Mouse (Mus musculus) right cerebral cortex, adult 2 months (tissue): ENCODE results near the gene Ints6l.
A peak's percentile ranks its signal among the peaks of the same experiment; 100 is the strongest.
"Not testable (repeated sequence)": the region's sequence is repeated elsewhere in the genome, so short reads cannot be mapped to it uniquely, and the experiment has no call there.

ENCODE experiments used
- DNase-seq, 2 experiments: peaks; one replicate each; pipeline ENCODE4 v3.0.0; 2021 to 2022; ENCODE audit warnings: low spot score in 2 of 2

Ints6l gene

DNA sequence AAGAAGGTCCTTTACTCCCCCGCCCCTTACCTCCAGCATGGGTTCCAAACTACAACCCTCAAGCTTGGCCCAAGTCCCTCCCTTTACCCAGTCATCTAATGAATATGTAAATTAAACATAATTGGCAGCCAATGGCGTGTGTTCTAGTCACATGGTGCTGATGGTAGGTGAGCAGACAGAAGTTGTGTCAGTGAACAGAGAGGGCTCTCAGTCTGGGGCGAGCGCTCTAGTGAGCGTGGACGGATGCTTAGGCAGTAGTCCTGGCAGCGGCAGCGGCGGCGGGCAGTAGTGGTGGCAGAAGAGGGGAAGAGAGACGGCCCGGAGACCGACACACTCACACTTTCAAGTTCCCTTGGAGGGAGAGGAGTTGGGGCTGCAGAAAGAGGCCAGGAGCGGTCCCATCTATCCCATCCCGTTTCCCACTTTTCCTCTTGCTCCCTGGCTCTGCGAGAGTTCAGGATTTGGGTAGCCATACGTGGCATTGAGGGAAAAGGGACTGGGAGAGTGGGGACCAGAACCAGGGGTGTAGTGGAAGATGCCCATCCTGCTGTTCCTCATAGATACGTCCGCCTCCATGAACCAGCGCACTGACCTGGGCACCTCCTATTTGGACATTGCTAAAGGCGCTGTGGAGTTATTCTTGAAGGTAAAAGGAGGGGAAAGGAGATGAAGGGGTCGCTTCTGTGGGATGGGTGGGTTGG, at the start of gene Ints6l:
Gene Ints6l (plus strand): TSS at position 187 of the 701 bp plus-strand sequence.
- DNase-seq: peak; percentile 72 to 76

DNA sequence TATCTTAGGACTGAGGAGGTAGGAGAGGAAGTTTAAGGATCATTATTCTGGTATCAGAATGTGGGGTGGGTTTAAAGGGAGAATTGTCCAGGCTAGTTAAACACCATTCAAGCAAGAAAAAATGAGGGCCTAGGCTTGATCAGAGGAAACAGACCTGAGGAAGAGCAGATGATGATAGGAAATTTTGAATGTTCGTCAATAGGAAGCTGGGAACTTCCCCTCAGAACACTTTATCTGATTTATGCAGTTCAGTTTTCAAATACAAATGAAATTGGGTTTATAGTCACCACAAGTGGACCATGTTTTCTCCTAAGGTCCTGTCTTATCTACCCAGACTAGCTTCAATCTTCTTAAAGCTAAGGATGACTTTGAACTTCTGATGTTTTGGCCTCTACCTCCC, 49.2 kb upstream of the Ints6l start:
- no peak for DNase-seq

DNA sequence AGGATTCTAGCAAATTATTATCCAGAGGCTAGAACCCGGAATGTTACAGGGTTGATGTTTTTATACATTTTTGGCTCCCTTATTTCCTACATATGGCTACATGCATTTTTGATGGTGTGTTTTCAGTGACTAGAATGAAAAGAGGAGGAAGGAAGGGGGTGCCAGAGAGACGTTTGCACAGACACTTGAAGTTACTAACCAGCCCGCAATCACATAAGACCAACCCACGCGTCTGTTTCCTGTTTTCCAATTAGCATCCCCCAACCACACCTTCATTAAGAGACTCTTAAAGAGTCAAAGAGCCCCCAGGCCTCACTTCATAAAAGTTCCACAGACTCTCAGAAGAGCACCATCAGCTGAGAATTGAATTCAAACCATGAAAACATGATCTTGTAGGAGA, 48.5 kb upstream of the Ints6l start:
- no peak for DNase-seq

DNA sequence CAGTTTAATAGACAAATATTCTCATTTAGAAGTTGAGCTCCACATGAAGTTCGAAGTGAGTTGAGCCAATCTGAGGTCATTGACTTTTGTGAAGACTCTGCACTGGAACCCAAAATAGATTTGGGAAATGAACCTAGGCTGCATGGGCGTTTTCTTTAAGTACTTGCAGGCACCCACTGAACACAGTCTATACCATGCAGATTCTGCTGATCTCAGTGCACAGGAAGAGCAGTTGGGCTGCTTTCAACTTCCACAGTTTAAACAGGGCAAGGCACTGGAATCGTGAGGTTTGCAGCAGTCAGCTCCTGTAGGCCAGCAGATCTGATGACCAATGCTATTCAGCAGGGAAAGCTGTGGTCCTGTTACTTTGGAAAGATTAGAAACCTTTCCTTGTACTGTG, 38.4 kb upstream of the Ints6l start:
- DNase-seq: no peak

DNA sequence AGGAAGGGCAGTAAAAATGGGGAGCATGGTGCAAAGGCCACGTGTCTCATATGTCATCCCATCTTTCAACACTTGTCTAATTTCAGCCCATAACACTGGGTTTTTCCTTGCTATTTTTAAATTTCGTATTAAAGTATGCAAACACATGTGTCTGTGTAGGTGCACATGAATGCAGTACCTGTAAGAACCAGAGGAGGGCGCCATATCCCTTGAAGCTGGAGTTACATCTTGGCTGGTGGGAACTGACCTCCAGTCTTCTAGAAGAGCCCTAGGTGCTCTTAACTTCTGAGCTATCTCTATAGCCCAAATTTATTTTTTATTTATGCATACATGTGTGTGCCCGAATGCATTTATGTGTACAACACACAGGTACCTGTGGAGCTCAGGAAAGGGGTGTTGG, 37.1 kb upstream of the Ints6l start:
- no peak for DNase-seq

DNA sequence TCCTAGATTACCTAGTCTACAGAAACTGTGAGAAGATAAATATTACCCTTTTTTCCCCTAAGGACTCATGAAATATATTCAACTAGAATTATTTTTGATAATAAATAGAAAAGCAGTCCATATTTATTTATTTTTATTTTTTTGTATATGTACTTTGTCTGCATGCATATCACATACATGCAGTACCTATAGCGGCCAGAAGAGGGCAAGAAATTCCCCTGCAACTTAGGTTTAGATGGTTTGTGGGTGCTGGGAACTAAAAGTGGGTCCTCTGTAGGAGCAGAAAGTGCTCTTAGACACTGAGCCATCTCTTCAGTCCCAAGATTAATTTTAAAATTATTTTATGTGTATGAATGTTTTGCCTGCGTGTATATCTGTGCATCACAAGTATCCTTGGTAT, 24.1 kb upstream of the Ints6l start:
- no peak for DNase-seq

DNA sequence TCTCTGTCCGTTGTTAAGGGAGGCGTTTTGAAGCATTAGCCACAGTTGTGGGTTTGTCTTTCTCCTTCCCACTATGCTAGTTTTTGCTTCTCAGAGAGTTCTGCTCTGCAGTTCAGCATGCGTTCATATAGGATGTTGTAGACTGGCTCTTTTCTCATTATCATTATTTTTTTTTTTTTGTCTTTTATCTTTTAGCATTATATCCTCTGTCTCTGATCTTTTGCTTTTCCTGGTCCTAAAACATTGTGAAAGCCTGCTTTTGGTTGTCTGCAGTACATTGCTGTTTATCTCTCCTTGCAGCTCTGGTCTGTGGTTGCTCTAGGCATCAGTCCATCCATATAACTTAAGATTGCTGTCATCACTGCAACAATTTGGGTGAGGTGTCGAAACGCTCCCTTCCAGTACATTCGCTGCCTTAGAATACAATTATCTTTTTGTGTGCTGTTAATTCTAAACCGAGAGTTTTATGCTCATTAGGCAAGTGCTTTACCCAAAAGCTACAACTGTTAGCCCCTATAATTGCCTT, 18.8 kb upstream of the Ints6l start:
- no peak for DNase-seq

DNA sequence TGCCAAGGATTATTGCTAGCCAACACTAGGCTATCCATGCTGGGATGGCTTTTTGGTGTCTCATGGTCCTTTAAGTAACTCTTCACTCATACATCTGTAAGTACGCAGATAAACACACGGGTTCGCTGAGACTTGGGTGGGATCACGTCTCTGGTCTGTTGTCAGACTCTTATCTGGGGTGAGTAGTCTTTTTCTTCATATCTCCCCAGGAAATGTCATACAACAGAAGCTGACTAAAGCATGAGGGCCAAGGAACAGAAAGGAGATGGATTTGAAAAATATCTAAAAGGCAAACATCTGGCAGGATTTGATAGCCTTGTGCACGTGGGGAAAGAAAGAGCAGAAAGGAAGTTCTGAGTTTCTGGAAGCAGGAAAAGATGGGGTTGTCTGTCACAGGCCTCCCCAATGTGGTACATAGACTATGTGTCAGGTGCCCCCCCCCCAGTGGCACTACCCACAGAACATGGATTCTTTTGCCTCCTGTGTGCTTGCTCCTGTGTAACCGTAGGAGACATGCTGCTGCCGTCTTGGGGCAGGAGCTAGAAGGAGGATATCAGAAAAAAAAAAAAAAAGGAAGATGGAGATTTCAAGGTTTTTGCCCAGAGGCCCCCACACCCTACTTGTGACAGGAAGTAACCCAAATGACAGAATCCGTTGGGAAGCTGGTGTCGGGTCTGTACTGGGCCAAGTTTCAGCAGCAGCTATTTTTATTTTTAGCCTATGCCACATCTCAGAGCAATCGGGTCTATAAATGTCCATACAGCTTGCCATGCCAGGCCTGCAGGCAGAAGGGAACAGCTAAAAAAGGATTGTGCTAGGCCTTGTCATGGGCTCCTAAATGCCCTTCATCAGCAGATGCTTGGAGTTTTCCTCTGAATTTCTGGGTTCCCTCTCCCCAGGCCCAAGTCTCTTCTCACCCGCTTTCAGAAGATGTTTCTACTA, 7.9 kb upstream of the Ints6l start:
- no peak for DNase-seq

DNA sequence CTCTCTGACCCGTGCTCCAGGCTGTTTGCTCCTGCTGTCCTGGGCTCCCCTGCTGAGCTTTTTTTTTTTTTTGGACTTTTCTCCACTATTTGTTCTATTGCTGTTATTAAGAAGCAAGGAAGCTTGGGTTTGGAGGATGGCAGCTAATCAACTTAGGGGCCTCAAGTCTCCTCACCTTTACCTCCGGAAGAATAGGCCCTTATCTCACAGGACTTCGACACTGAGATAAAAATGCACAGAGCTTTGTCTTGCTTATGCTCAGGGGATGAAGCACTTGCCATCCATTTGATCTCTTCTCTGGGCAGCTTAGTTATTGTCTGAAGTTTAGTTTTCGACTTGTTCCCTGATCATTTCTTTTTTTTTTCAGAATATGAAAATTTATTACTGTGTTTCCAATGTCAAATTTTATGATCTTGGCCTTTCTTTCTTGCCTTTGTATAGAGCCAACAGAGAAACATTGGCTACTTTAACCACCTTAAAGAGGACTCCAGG, 7.1 kb upstream of the Ints6l start, which contains the start of gene Gm2174:
Gene Gm2174 (plus strand): TSS at position 442 of the 492 bp plus-strand sequence.
- no peak for DNase-seq

DNA sequence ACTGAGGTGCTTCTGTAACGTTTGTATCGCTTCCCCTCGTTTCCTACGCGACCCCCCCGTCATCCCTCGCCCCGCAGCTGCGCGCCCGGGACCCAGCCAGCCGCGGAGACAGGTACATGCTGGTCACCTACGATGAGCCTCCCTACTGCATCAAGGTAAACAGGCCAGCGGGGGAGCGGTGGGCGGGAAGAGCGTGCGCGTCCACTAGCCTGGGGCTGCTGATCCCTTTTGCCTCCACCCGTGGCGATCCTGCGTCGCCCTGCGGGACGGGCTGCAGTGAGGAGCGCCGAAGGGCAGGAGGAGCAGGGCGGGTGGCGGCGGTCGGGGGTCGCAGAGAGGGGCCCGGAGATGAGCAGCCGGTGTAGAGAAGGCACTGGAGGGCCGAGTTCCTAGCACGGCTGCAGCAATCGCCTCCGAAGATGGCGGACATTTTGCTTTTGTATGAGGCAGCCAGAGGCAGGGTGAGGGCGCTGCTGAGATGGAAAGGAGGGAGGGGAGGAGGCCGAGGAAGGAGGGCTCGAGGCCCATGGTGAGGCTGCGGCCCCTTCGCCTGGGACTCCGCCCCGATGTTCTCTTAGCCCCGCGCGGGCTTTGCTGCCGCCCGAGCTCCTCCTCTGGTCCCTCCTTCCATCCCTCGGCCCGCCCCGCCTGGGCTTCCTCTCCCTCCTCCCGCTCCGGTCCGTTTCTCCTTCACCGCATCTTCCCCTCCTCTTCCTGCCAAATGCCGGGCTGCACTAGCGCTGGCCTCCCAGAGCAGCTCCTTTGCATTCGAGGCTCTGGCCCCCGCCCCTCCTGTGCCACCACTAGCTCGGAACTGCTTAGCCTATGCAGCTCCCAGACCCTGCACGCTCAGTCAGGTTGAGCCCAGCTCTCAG, 952 bp downstream of the Ints6l start:
- peak; percentile 78 to 81 for DNase-seq

DNA sequence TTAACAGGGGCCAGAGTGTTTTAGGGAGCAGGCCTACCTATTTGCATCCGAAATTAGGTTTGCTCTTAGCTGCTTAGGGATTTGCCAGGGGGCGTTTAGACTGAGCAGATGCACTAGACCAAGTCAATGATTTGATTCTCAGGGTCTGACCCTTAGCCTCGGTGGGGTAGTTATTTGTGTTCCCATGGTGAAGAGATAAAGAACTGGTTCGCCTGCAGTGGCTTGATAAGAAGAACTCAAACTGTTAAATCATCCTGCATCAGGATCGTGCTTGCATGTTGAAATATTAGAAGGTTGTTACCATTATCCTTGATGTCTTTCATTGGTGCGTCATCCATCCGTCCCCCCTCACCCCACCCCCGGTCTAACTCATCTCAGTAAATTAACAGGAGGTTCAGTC, 1.7 kb downstream of the Ints6l start:
- no peak for DNase-seq

DNA sequence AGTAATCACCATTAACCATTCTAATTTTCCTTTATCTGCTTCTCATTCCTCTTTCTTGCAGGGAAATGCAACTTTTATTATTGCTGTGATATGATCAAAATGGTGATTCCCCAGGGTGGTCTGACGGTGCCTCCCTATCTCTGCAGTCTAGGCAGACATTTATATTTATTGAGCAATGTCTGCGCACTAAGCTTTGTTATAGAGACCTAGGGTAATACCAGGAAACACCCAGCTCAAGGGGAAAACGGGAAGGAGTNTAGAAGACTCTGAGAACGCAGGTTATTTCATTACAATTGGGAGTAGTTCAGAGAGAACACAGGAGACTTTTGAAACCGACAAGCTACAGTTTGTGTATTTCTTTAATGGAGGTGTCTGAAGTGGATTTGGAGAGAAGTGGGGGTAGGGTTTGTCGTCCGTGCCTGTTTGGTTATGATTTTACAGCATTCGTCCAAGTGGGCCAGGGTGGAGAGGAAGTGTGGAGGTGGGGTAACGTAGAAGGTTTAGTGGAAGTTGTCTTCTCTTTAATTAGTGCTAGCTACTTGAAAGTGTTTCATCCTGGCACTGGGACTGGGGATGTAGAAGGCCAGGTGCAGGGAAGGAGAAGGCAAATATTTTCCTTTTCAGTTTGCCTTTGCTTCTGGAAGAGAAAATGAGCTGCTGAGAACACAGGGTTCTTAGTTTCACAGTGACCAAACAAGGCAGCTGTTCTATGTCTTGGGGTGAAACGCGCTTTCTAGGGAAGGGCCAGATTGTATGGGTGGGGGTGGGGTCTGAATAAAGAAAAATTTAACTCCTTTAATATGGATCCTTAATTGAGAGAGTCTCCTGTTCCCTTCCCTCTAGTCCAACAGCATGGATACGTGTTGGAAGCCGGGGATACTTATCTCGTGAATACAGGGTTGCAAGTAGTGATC, 7.6 kb downstream of the Ints6l start:
- DNase-seq: no peak

DNA sequence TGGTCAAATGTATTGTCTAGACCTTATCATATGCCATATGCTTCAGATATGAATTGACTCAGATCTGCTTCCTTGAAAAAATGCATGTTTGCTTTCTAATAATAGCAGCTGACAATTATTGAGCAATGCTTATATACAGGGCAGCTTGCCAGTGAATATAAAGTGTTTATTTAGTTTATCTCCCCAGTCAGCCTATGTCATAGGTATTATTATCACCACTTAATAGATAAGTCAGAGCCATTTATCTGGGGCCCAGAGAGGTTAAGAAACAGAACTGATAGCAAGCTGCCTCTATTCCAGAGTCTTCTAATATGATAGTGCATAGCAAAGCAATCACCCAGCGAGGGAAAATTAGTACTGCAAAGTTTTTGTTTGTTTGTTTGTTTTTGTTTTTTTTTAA, 10.2 kb downstream of the Ints6l start:
- DNase-seq: no peak

DNA sequence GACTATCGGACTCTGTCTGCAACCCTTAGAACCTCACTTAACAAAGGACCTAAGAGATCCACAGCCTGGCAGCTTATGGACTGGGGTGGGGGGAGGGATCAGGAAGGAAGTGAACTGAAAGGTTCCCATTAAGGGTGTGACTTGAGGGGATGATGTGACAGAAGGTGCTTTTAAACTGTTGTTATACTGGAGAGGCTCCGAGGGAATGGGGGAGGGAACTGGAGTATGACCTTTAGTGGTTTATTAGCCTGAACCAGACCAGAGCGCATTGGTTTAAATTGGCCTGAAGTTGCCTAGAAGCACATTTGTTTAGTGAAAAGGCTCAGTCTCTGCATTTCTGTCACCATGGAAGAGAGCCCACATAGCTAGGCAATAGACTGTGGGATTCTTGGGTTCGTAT, 13.0 kb downstream of the Ints6l start:
- no peak for DNase-seq

DNA sequence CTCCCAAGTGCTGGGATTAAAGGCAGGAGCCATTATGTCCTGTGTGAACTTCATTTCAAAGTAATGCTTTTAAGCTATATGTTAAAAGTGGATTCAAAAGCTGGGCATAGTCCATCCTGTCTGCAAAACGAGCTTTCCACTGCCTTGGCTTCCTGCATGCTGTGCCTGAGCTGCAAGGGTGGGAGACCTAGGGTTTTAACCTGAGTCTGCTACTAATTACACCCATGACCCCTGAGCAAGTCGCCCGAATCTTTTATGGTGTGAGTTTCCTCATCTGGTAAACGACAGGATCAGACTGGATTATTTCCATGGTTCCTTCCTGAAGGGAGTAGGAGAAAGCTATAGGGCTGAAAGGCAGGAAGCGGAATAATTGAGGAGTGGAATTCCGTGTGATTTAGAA, 13.8 kb downstream of the Ints6l start:
- no peak for DNase-seq

DNA sequence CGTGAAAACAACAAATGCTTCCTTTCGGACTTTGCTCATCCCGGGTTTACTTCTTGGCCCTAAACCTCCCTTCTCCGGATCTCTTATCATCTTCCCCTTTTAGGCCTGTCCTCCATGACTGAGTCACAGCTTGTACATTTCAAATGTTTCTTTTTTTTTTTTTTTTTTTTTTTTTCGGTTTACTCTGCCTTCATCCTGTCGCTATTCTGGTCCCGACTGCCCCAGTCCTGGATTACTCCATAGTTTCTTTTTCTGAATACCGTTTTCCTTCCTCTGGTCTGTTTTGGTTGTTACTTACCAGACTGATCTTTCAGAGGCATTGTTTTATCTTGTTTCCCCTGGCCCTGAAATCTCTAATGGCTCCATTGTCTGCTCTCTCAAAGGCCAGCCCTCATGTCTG, 19.4 kb downstream of the Ints6l start:
- DNase-seq: no peak

DNA sequence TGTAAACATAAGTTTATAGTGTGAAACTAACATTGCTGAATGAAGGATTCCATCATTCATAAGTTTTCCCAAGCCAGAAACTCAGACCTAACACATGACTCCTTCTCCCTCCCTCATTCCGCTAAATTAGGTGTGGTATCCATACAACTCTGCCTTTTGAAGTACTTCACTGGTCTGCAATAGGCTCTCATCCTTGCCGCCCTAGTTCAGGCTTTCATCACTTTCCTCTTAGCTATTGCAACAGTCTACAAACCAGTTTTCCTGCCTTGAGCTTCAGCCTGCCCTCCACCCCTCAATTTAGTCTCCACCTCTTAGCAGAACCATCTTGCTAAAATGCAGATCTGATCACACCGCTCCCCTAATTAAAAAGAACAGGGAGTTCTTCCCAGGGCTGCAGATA, 22.9 kb downstream of the Ints6l start:
- DNase-seq: no peak

DNA sequence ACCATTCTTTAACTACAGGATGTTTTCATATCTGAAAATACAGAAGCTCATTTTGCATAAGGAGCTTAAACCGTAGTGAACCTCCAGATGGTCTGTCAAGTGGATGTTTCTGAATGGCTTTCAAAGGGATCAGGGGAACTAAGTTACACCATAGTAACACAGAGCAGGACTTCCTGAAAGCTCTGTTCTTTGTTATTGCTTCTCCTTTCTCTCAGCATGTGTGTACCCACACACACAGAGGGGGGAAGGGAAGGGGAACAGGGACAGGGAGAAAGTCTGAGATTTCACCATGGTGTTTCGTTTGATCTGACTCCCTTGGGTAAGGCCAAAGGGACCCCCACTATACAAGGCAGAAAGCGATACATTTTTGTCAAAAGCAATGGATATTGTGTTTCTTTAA, 27.2 kb downstream of the Ints6l start:
- DNase-seq: no peak

DNA sequence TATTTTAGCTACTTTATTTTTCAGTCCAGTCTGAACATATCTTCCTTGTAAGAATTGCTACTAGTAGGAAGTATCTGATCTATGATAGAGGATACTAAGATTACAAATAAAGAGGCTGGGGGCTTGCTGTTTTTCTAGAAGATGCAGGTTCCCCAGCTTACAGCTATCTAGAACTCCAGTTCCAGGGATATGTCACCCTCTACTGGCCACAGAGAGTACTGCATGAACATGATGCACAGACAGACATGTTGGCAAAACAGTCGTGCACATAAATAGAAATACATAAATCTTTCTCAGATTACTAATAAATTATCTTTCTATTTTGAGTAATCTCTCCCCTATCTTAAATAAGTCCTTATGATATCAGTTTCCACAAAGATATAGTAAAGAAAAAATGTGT, 35.1 kb downstream of the Ints6l start:
- DNase-seq: peak; percentile 80

DNA sequence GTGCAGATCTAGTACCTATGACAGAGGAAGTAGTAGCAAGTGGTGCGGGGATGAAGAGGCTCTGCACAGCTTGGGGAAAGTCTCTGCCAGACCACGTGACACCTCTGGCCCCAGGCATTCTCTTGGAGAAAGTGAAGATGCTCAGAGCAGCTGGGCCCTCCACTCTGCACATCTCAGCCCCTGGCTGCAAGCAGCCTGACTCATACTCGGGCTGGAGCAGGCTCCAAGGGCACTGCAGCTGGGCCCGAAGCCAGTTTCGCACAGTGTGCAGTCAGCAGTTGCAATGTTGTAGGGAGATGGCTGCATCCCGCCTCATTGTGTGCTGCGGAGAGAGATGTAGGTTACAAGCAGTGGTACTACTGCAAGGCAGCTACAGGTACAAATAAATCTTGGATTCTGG, 42.6 kb downstream of the Ints6l start:
- no peak for DNase-seq

DNA sequence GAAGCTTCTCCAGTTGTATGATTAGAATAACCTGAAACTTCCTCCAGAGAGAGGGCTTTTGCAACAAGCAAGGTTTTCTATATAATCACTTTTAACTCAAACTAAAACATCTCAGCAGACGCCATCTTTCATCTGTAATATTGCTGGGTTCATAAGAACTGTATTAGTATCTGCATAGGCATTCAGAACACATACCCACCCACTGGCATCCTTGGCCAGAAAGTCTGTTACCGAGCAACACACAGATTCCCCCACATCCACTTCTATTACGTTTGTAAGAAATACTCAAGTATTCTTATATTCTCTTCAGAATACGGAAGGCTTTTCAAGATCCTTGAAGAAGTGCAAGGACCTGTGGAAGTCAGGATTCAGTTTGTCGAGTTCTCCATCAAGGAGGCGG, 69.8 kb downstream of the Ints6l start, which contains the start of gene Gm10477:
Gene Gm10477 (plus strand): TSS at position 301 of the 400 bp plus-strand sequence.
- DNase-seq: not testable (repeated sequence)
